Mouse (Mus musculus): ENCODE results near the gene Adamts14.

- TF ChIP-seq POLR2A (IDR thresholded peaks at IDR 0.05; ENCODE audit: insufficient read depth, low read depth, low read length) (no peak), CTCF (IDR thresholded peaks at IDR 0.05) (no peak), EP300 (IDR thresholded peaks at IDR 0.05; ENCODE audit: insufficient read depth, low read depth, low read length) (no peak)
Measured at GRCm38 (mm10) chr10:61273081-61273843, at the start of gene Adamts14.
